Mouse (Mus musculus): ENCODE results near the gene Slk. TPM values are rescaled to one million over a fixed set of nuclear protein-coding genes. Genes with fewer than 3 reads are reported as not detected.
"Not testable (repeated sequence)": the region's sequence is repeated elsewhere in the genome, so short reads cannot be mapped to it uniquely, and the experiment has no call there.

Slk gene
- polyA plus RNA-seq, 1 experiment from 2014 or later = 26.5 TPM

DNA sequence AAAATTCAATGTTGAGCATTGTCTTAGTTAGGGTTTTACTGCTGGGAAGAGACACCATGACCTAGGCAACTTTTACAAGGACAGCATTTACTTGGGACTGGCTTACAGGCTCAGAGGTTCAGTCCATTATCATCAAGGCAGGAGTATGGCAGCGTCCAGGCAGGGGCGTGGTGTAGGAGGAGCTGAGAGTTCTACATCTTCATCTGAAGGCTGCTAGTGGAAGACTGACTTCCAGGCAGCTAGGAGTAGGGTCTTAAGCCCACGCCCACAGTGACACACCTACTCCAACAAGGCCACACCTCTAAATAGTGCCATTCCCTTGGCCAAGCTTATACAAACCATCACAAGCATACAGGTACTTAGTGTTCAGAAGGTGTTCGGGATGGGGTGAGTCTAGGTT, 7.5 kb upstream of the Slk start:
- not testable (repeated sequence) for H3K9ac ChIP-seq (ENCODE audit: low read length); H3K36me3 ChIP-seq (ENCODE audit: control insufficient read depth, insufficient read depth, low read length); ATAC-seq (ENCODE audit: insufficient number of reproducible peaks, insufficient read depth, low FRiP score, low read depth); H3K9me3 ChIP-seq (ENCODE audit: control insufficient read depth, low read length); H3K4me1 ChIP-seq (ENCODE audit: control insufficient read depth in 2 of 2, insufficient read depth in 2 of 2, low read length in 2 of 2); H3K27me3 ChIP-seq (ENCODE audit: control insufficient read depth, insufficient read depth, low read length); H3K4me3 ChIP-seq (ENCODE audit: control insufficient read depth in 1 of 2, insufficient read depth in 1 of 2, low read depth in 1 of 2, low read length in 2 of 2); H3K4me2 ChIP-seq (ENCODE audit: low read length); H3K27ac ChIP-seq (replicated peaks in 1 of 2; ENCODE audit: control insufficient read depth in 1 of 2, insufficient read depth in 1 of 2, low read depth in 2 of 2, low read length in 2 of 2)
- 60% methylated on average over 4 of the region's 4 CpGs for WGBS

DNA sequence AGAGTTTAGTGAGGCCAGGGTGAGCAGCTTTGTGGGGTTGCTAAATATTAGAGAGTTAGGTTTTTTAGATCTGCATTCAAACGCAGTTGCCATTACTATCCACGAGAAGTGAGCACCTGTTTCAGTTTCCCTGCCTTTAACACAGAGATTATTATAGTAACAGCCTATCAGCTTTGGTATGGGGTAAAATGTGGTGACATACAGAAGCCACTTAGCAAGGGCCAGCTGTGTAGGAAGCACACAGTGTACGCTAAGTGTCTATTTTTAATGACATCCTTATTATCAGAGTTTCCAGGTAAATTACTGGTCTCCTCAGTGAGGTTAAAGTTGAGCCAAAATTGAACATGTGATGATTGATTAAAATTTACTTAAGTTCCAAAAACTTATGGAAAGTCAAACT, 5.8 kb upstream of the Slk start:
- peaks cover 4 to 14% of the 10 kb centered on the region in 2 experiments; a peak in 3 of 4 replicates for H3K4me1 ChIP-seq (ENCODE audit: control insufficient read depth in 2 of 2, insufficient read depth in 2 of 2, low read length in 2 of 2)
- H3K27me3 ChIP-seq (ENCODE audit: control insufficient read depth, insufficient read depth, low read length) = peaks cover 2% of the 10 kb centered on the region; the same call in 1 of the 2 replicates
- WGBS = 28% methylated on average over 3 of the region's 3 CpGs
- peak overlapping the region; percentile 1 to 64; a peak in 3 of 4 replicates for H3K27ac ChIP-seq (replicated peaks in 1 of 2; ENCODE audit: control insufficient read depth in 1 of 2, insufficient read depth in 1 of 2, low read depth in 2 of 2, low read length in 2 of 2)
- H3K4me3 ChIP-seq (ENCODE audit: control insufficient read depth in 1 of 2, insufficient read depth in 1 of 2, low read depth in 1 of 2, low read length in 2 of 2) = no peak overlapping the region
- H3K9ac ChIP-seq (ENCODE audit: low read length) = no peak overlapping the region
- ATAC-seq (ENCODE audit: insufficient number of reproducible peaks, insufficient read depth, low FRiP score, low read depth) = no peak
- no peaks in the 10 kb centered on the region for H3K9me3 ChIP-seq (ENCODE audit: control insufficient read depth, low read length)
- H3K4me2 ChIP-seq (ENCODE audit: low read length) = no peak overlapping the region
- no peaks in the 10 kb centered on the region for H3K36me3 ChIP-seq (ENCODE audit: control insufficient read depth, insufficient read depth, low read length)

DNA sequence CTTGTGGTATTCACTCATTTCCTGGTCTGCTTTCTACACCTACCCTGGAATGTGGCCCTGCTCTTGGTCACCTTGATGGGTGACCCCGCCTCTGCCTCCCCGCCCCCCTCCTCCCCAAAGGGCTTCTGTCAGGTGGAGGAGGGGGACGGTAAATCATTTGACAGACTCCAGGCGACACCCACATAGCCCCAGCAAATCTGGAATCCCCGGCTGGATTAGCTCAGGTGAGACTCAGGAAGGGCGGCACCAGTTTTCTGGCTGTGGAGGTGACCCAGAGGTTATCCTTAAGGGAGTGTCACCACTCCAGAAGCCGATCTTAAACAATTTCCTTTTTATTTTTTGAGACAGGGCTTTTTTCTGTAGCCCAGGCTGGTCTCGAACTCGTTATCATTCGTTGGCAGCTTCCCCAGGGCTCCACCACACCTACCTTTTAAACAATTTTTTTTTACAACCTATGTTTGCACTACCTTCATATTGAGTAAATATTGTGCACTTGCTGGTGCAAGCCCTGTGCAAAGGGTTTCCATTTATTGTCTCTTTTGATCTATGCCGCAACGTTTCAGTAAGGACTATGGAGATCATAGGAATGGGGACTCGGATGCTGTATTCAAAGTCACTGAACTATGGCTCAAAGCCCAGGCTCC, 775 bp upstream of the Slk start:
- Histone ChIP-seq H3K4me3 (ENCODE audit: control insufficient read depth in 1 of 2, insufficient read depth in 1 of 2, low read depth in 1 of 2, low read length in 2 of 2) (peak overlapping the region; percentile 86 to 99), H3K9me3 (ENCODE audit: control insufficient read depth, low read length) (no peaks in the 10 kb centered on the region), H3K27ac (replicated peaks in 1 of 2; ENCODE audit: control insufficient read depth in 1 of 2, insufficient read depth in 1 of 2, low read depth in 2 of 2, low read length in 2 of 2) (peak overlapping the region; percentile 98 to 99), H3K4me1 (ENCODE audit: control insufficient read depth in 2 of 2, insufficient read depth in 2 of 2, low read length in 2 of 2) (peaks cover 5 to 32% of the 10 kb centered on the region in 2 experiments), H3K36me3 (ENCODE audit: control insufficient read depth, insufficient read depth, low read length) (no peaks in the 10 kb centered on the region), H3K4me2 (ENCODE audit: low read length) (peak overlapping the region; percentile 85), H3K27me3 (ENCODE audit: control insufficient read depth, insufficient read depth, low read length) (no peaks in the 10 kb centered on the region), H3K9ac (ENCODE audit: low read length) (peak overlapping the region; percentile 97)
- 13% methylated on average over 13 of the region's 13 CpGs for WGBS
- ATAC-seq (ENCODE audit: insufficient number of reproducible peaks, insufficient read depth, low FRiP score, low read depth) = no peak

DNA sequence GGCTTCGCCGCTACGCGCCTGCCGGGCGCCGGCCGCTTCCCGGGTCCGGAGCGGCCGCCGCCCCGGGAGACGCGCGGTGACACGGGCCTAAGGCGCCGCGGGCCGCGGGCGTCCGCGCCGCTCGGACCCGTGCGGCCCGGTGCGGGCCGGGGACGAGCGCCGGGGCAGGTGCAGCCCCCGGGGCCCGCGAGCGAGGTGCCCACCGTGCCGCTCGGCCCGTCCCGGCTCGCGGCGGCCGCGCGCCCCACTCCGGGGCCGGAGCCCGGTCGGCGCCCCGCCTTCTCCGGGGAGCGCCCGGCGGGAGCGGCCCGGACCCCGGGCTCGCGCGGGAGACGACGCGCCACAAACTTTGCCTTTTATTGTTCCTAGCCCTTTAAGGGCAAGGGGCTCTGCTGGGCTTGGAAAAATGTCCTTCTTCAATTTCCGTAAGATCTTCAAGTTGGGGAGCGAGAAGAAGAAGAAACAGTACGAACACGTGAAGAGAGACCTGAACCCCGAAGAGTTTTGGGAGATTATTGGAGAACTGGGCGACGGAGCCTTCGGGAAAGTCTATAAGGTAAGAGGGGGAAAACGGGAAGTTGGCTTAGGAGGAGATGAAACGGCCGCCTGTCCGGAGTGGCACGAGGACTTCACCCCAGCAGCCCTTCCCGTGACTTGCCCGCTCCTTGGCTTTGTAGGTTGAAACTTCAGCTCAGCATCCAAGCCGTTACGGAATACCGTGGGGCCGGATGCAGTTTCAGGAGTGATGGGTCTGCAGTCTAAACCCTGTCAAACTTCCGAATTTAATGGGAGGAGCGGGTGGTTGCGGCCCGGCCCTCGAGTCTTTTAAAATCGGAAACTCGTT, 532 bp downstream of the Slk start:
- peak overlapping the region; percentile 98 to 99 for H3K27ac ChIP-seq (replicated peaks in 1 of 2; ENCODE audit: control insufficient read depth in 1 of 2, insufficient read depth in 1 of 2, low read depth in 2 of 2, low read length in 2 of 2)
- H3K4me1 ChIP-seq (ENCODE audit: control insufficient read depth in 2 of 2, insufficient read depth in 2 of 2, low read length in 2 of 2) = peaks cover 5 to 33% of the 10 kb centered on the region in 2 experiments
- H3K9me3 ChIP-seq (ENCODE audit: control insufficient read depth, low read length) = no peaks in the 10 kb centered on the region
- peak; percentile 72 for ATAC-seq (ENCODE audit: insufficient number of reproducible peaks, insufficient read depth, low FRiP score, low read depth)
- H3K4me3 ChIP-seq (ENCODE audit: control insufficient read depth in 1 of 2, insufficient read depth in 1 of 2, low read depth in 1 of 2, low read length in 2 of 2) = peak overlapping the region; percentile 86 to 99
- H3K36me3 ChIP-seq (ENCODE audit: control insufficient read depth, insufficient read depth, low read length) = no peaks in the 10 kb centered on the region
- H3K27me3 ChIP-seq (ENCODE audit: control insufficient read depth, insufficient read depth, low read length) = no peaks in the 10 kb centered on the region
- whole genome bisulfite sequencing = 1% methylated on average over 75 of the region's 96 CpGs
- peak overlapping the region; percentile 85 for H3K4me2 ChIP-seq (ENCODE audit: low read length)
- H3K9ac ChIP-seq (ENCODE audit: low read length) = peak overlapping the region; percentile 97

GRCm38 (mm10) chr19:47585772-47586171, 6.3 kb downstream of the Slk start:
- 90% methylated on average over 1 of the region's 1 CpGs for WGBS
- no peak overlapping the region for H3K27ac ChIP-seq (replicated peaks in 1 of 2; ENCODE audit: control insufficient read depth in 1 of 2, insufficient read depth in 1 of 2, low read depth in 2 of 2, low read length in 2 of 2)
- no peak overlapping the region for H3K4me3 ChIP-seq (ENCODE audit: control insufficient read depth in 1 of 2, insufficient read depth in 1 of 2, low read depth in 1 of 2, low read length in 2 of 2)
- no peaks in the 10 kb centered on the region for H3K9me3 ChIP-seq (ENCODE audit: control insufficient read depth, low read length)
- peaks cover 2 to 39% of the 10 kb centered on the region in 2 experiments; a peak in 3 of 4 replicates for H3K4me1 ChIP-seq (ENCODE audit: control insufficient read depth in 2 of 2, insufficient read depth in 2 of 2, low read length in 2 of 2)
- H3K4me2 ChIP-seq (ENCODE audit: low read length) = no peak overlapping the region
- no peak overlapping the region for H3K9ac ChIP-seq (ENCODE audit: low read length)
- H3K27me3 ChIP-seq (ENCODE audit: control insufficient read depth, insufficient read depth, low read length) = no peaks in the 10 kb centered on the region
- ATAC-seq (ENCODE audit: insufficient number of reproducible peaks, insufficient read depth, low FRiP score, low read depth) = no peak
- no peaks in the 10 kb centered on the region for H3K36me3 ChIP-seq (ENCODE audit: control insufficient read depth, insufficient read depth, low read length)

- Histone ChIP-seq H3K9me3 (ENCODE audit: control insufficient read depth, low read length) (no peaks in the 10 kb centered on the region), H3K4me3 (ENCODE audit: control insufficient read depth in 1 of 2, insufficient read depth in 1 of 2, low read depth in 1 of 2, low read length in 2 of 2) (no peak overlapping the region), H3K4me1 (ENCODE audit: control insufficient read depth in 2 of 2, insufficient read depth in 2 of 2, low read length in 2 of 2) (peaks cover 0 to 31% of the 10 kb centered on the region in 2 experiments; a peak in 2 of 4 replicates), H3K27ac (replicated peaks in 1 of 2; ENCODE audit: control insufficient read depth in 1 of 2, insufficient read depth in 1 of 2, low read depth in 2 of 2, low read length in 2 of 2) (no peak overlapping the region), H3K27me3 (ENCODE audit: control insufficient read depth, insufficient read depth, low read length) (no peaks in the 10 kb centered on the region), H3K36me3 (ENCODE audit: control insufficient read depth, insufficient read depth, low read length) (no peaks in the 10 kb centered on the region), H3K4me2 (ENCODE audit: low read length) (no peak overlapping the region), H3K9ac (ENCODE audit: low read length) (no peak overlapping the region)
- ATAC-seq (ENCODE audit: insufficient number of reproducible peaks, insufficient read depth, low FRiP score, low read depth) = no peak
- 93% methylated on average over 1 of the region's 1 CpGs for WGBS
These were observed 7.5 kb downstream of the Slk start for GRCm38 (mm10) chr19:47587009-47587408.

GRCm38 (mm10) chr19:47608513-47608912, 29.0 kb downstream of the Slk start:
- 56% methylated on average over 3 of the region's 3 CpGs for WGBS
- H3K9me3 ChIP-seq (ENCODE audit: control insufficient read depth, low read length) = no peaks in the 10 kb centered on the region
- no peak overlapping the region for H3K27ac ChIP-seq (replicated peaks in 1 of 2; ENCODE audit: control insufficient read depth in 1 of 2, insufficient read depth in 1 of 2, low read depth in 2 of 2, low read length in 2 of 2)
- no peaks in the 10 kb centered on the region for H3K4me1 ChIP-seq (ENCODE audit: control insufficient read depth in 2 of 2, insufficient read depth in 2 of 2, low read length in 2 of 2)
- ATAC-seq (ENCODE audit: insufficient number of reproducible peaks, insufficient read depth, low FRiP score, low read depth) = no peak
- no peak overlapping the region for H3K9ac ChIP-seq (ENCODE audit: low read length)
- H3K4me3 ChIP-seq (ENCODE audit: control insufficient read depth in 1 of 2, insufficient read depth in 1 of 2, low read depth in 1 of 2, low read length in 2 of 2) = no peak overlapping the region
- H3K4me2 ChIP-seq (ENCODE audit: low read length) = no peak overlapping the region
- H3K27me3 ChIP-seq (ENCODE audit: control insufficient read depth, insufficient read depth, low read length) = no peaks in the 10 kb centered on the region
- peaks cover 32% of the 10 kb centered on the region for H3K36me3 ChIP-seq (ENCODE audit: control insufficient read depth, insufficient read depth, low read length)
